ENCODE assay signal across 10 mouse cellular contexts in the genomic region with DNA sequence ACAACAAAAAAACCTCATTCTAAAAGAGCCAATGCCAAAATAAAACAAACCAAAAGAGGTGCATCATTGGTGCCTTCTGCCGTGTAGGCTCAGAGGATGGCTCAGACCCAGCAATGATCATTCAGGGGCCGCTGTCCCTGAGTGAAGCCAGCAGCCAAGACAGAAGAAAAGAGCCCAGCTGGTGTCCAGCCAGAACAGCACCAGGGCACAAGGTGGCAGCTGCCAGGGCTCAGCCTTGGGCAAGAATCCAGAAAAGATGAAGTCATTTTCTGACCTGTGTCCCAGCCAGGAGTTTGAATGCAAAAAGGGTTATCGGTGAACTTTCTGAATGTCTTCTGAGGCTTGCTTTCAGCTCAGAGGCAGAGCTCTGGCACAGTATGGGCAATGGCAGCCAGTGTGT.
DNase-seq lines count a peak whose midpoint lies in the region; ATAC-seq and TF ChIP-seq lines count a peak whose summit lies in the region.
"Had no signal": no experiment of that assay in that cellular context is flagged by ENCODE, and none has a peak within 500 bp of the region (broad histone marks: within the 10 kb centered on the region; RNA-seq: fewer than 3 reads in every experiment).

No protein-coding gene starts in this region.

- H3K4me2 ChIP-seq in heart, embryonic 11.5 days = no peak overlapping the region
- H3K4me2 ChIP-seq: heart, embryonic 13.5 days had no signal

- H3K4me1 ChIP-seq in heart, embryonic 11.5 days (ENCODE audit: control insufficient read depth, insufficient read depth, low read length) = no peaks in the 10 kb centered on the region
- no peaks in the 10 kb centered on the region for H3K4me1 ChIP-seq in lung, adult 2 months (ENCODE audit: control insufficient read depth, insufficient read depth, low read length)

- no peak for TF ChIP-seq CTCF in lung, adult 2 months (IDR thresholded peaks at IDR 0.05; ENCODE audit: insufficient read depth, low read length)

- no peaks in the 10 kb centered on the region for H3K36me3 ChIP-seq in heart, embryonic 11.5 days (ENCODE audit: control insufficient read depth, insufficient read depth, low read length)
- H3K36me3 ChIP-seq: heart, embryonic 13.5 days had no signal

- no peak for ATAC-seq in heart, embryonic 11.5 days (replicated peaks; ENCODE audit: insufficient number of reproducible peaks, low FRiP score, low TSS enrichment)

- H3K4me3 ChIP-seq in heart, embryonic 11.5 days (ENCODE audit: low read depth, low read length) = no peak overlapping the region
- H3K4me3 ChIP-seq in lung, adult 2 months (replicated peaks; ENCODE audit: extremely low read depth, low read depth, low read length) = no peak overlapping the region
- H3K4me3 ChIP-seq: heart, embryonic 13.5 days had no signal

- TF ChIP-seq POLR2A in lung, adult 2 months (IDR thresholded peaks at IDR 0.05; ENCODE audit: borderline replicate concordance, extremely low read depth, low read depth, low read length) = no peak

- no peaks in the 10 kb centered on the region for H3K27me3 ChIP-seq in heart, embryonic 11.5 days (ENCODE audit: control insufficient read depth, insufficient read depth, low read length)
- H3K27me3 ChIP-seq: heart, embryonic 13.5 days had no signal

- WGBS in heart, embryonic 11.5 days (ENCODE audit: insufficient replicate concordance) = 87% methylated on average over 3 of the region's 3 CpGs
- 36% methylated on average over 3 of the region's 3 CpGs for WGBS in lung, adult 2 months

- no peak overlapping the region for H3K9ac ChIP-seq in heart, embryonic 11.5 days (ENCODE audit: low read depth, low read length)
- H3K9ac ChIP-seq: heart, embryonic 13.5 days; liver, embryonic 14.5 days had no signal

- H3K27ac ChIP-seq in heart, embryonic 11.5 days (ENCODE audit: low read depth, low read length) = no peak overlapping the region
- H3K27ac ChIP-seq: heart, embryonic 13.5 days; liver, embryonic 14.5 days had no signal

- peak; percentile 77 to 79 for DNase-seq in heart, adult 18-20 months
- peak; percentile 94 to 98 for DNase-seq in adrenal gland, adult (ENCODE audit: inconsistent age in 2 of 2, low spot score in 1 of 2)
- DNase-seq in cerebellum, postnatal 36 days = peak; percentile 66 to 70
- DNase-seq in heart, postnatal 4 days = peak; percentile 73
- peak; percentile 20 for DNase-seq in lung, adult 2 months
- DNase-seq in embryo, embryonic 9.5 days (ENCODE audit: extremely low spot score) = no peak
- DNase-seq in embryo, embryonic 11 days = no peak

- no peaks in the 10 kb centered on the region for H3K9me3 ChIP-seq in heart, embryonic 11.5 days (replicated peaks; ENCODE audit: control insufficient read depth, low read length)
- H3K9me3 ChIP-seq: heart, embryonic 13.5 days had no signal

Comparison
In these comparisons a context has a peak if more than half of its experiments do, and no peak if none do; other contexts are left out.
1. DNase-seq: peak in heart, adult 18-20 months (2 of 2), adrenal gland, adult (2 of 2), cerebellum, postnatal 36 days (2 of 2), heart, postnatal 4 days (single experiment) and lung, adult 2 months (single experiment); none in embryo, embryonic 9.5 days (single experiment) and embryo, embryonic 11 days (single experiment).